Mouse (Mus musculus): ENCODE results near the gene Tpst2. TPM values are rescaled to one million over a fixed set of nuclear protein-coding genes. Genes with fewer than 3 reads are reported as not detected.

The Tpst2 gene
- polyA plus RNA-seq, 1 experiment from 2014 or later, result 60.0 TPM

GRCm38 (mm10) chr5:112284203-112284582 is 7.7 kb downstream of the Tpst2 start:
- Histone ChIP-seq H3K9me3 (replicated peaks) (no peaks in the 10 kb centered on the region), H3K4me3 (replicated peaks) (no peak overlapping the region), H3K9ac (no peak overlapping the region), H3K36me3 (0 out of 2 replicates have a peak, but pooled peaks cover 3% of the 10 kb centered on the region), H3K4me2 (no peak overlapping the region), H3K27ac (peak overlapping the region; percentile 61), H3K27me3 (no peaks in the 10 kb centered on the region), H3K4me1 (peaks cover 88% of the 10 kb centered on the region)
- no peak for ATAC-seq (replicated peaks; ENCODE audit: low FRiP score)
- 76% methylated on average over 7 of the region's 7 CpGs for WGBS

DNA sequence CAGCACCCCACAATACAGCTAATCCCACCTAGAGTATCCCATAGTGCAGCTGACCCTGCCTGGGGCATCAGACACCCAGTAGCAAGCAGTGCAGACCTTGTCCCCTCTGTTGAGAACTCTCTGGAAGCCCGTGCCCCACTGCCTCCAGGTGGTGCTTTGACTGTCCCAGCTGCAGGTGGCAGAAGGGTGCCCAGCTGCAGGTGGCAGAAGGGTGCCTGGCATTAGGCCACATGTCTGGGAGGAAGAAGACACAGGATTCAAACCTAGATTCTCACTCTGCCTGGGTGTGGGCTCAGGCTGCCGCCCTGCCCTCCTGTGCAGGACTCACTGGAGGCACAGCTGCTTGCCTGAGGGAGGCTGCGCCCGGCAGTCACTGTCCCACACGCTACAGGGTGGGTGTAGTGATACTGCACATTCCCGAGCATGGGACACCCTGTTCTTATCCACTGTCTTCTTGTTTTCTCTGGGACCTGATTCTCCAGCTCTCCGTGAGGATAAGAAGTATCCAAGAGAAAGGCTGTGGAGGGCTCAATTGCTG is 9.1 kb downstream of the Tpst2 start:
- Histone ChIP-seq H3K27ac (no peak overlapping the region), H3K27me3 (no peaks in the 10 kb centered on the region), H3K9me3 (replicated peaks) (no peaks in the 10 kb centered on the region), H3K9ac (no peak overlapping the region), H3K4me1 (peaks cover 88% of the 10 kb centered on the region), H3K4me2 (no peak overlapping the region), H3K4me3 (replicated peaks) (no peak overlapping the region), H3K36me3 (0 out of 2 replicates have a peak, but pooled peaks cover 3% of the 10 kb centered on the region)
- no peak for ATAC-seq (replicated peaks; ENCODE audit: low FRiP score)
- WGBS, result 90% methylated on average over 7 of the region's 7 CpGs

- H3K4me1 ChIP-seq, result peaks cover 89% of the 10 kb centered on the region
- no peak for ATAC-seq (replicated peaks; ENCODE audit: low FRiP score)
- H3K4me2 ChIP-seq, result no peak overlapping the region
- no peaks in the 10 kb centered on the region for H3K9me3 ChIP-seq (replicated peaks)
- 72% methylated on average over 2 of the region's 2 CpGs for WGBS
- H3K4me3 ChIP-seq (replicated peaks), result no peak overlapping the region
- H3K27me3 ChIP-seq, result no peaks in the 10 kb centered on the region
- peak overlapping the region; percentile 34; the same call in 1 of the 2 replicates for H3K27ac ChIP-seq
- H3K9ac ChIP-seq, result no peak overlapping the region
- H3K36me3 ChIP-seq, result 0 out of 2 replicates have a peak, but pooled peaks cover 3% of the 10 kb centered on the region
Measured at GRCm38 (mm10) chr5:112286608-112286983, 10.1 kb downstream of the Tpst2 start.

- no peak for ATAC-seq (replicated peaks; ENCODE audit: low FRiP score)
- 67% methylated on average over 11 of the region's 11 CpGs for WGBS
- H3K4me3 ChIP-seq (replicated peaks), result no peak overlapping the region
- H3K4me2 ChIP-seq, result no peak overlapping the region
- H3K36me3 ChIP-seq, result 0 out of 2 replicates have a peak, but pooled peaks cover 3% of the 10 kb centered on the region
- no peaks in the 10 kb centered on the region for H3K27me3 ChIP-seq
- H3K9me3 ChIP-seq (replicated peaks), result no peaks in the 10 kb centered on the region
- H3K9ac ChIP-seq, result no peak overlapping the region
- H3K27ac ChIP-seq, result peak overlapping the region; percentile 34
- peaks cover 89% of the 10 kb centered on the region for H3K4me1 ChIP-seq
Measured at GRCm38 (mm10) chr5:112286984-112287641, 10.6 kb downstream of the Tpst2 start.

- Histone ChIP-seq H3K27me3 (no peaks in the 10 kb centered on the region), H3K4me2 (no peak overlapping the region), H3K9ac (no peak overlapping the region), H3K4me1 (peaks cover 89% of the 10 kb centered on the region), H3K27ac (peak overlapping the region; percentile 34), H3K9me3 (replicated peaks) (no peaks in the 10 kb centered on the region), H3K36me3 (0 out of 2 replicates have a peak, but pooled peaks cover 3% of the 10 kb centered on the region), H3K4me3 (replicated peaks) (no peak overlapping the region)
- ATAC-seq (replicated peaks; ENCODE audit: low FRiP score), result no peak
- WGBS, result 67% methylated on average over 2 of the region's 2 CpGs
Measured at GRCm38 (mm10) chr5:112287652-112288051, 11.2 kb downstream of the Tpst2 start.

- peaks cover 87% of the 10 kb centered on the region for H3K4me1 ChIP-seq
- 71% methylated on average over 9 of the region's 9 CpGs for WGBS
Measured at GRCm38 (mm10) chr5:112288193-112289141, 12.0 kb downstream of the Tpst2 start.

GRCm38 (mm10) chr5:112289236-112289635 is 12.7 kb downstream of the Tpst2 start:
- H3K36me3 ChIP-seq, result 0 out of 2 replicates have a peak, but pooled peaks cover 3% of the 10 kb centered on the region
- peaks cover 88% of the 10 kb centered on the region for H3K4me1 ChIP-seq
- no peak for ATAC-seq (replicated peaks; ENCODE audit: low FRiP score)
- 21% methylated on average over 8 of the region's 8 CpGs for WGBS
- no peaks in the 10 kb centered on the region for H3K9me3 ChIP-seq (replicated peaks)
- H3K4me3 ChIP-seq (replicated peaks), result no peak overlapping the region
- H3K9ac ChIP-seq, result no peak overlapping the region
- H3K4me2 ChIP-seq, result peak overlapping the region; percentile 3; the same call in 1 of the 2 replicates
- no peaks in the 10 kb centered on the region for H3K27me3 ChIP-seq
- H3K27ac ChIP-seq, result no peak overlapping the region

More at GRCm38 (mm10) chr5:112288193-112289141, 12.0 kb downstream of the Tpst2 start:
- H3K9me3 ChIP-seq (replicated peaks), result no peaks in the 10 kb centered on the region
- no peak overlapping the region for H3K27ac ChIP-seq
- H3K4me3 ChIP-seq (replicated peaks), result no peak overlapping the region
- peak overlapping the region; percentile 19 for H3K4me2 ChIP-seq
- ATAC-seq (replicated peaks; ENCODE audit: low FRiP score), result 0 out of 2 replicates have a peak, but pooled peaks have one; percentile 16
- H3K9ac ChIP-seq, result no peak overlapping the region
- H3K27me3 ChIP-seq, result no peaks in the 10 kb centered on the region
- 0 out of 2 replicates have a peak, but pooled peaks cover 3% of the 10 kb centered on the region for H3K36me3 ChIP-seq

DNA sequence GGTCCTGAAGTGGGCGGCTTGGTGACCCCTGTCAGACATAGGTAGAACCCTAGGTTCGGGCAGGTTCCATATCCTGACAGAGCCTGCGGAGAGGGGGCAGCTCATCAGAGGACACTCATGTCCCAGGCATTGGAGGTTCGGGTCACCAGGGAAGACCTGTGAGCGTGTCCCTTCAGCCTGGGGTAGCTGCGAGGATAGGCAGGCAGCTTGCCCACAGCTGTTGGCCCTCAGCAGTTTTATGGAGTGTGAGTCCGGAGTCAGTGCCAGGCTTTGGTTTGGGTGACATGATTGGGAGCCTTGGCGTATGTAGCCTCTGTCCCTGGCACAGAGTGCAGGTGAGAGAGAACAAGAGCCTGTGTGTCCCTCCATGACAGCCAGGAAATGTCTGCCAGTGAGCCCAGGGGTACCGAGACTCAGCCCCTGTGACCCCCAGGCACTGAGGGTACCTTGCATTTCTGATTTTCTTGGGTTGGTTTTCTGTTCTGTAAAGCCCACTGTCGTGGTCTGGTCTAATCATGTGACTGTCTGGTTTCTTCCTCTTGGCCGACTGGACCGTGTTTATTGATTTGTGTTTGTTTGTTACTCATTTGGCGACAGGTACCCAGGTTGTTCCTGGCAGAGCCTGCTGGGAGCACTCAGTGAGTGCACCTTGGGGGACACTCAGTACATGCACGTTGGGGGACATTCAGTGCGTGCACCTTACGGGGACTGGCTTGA is 13.5 kb downstream of the Tpst2 start:
- no peak for ATAC-seq (replicated peaks; ENCODE audit: low FRiP score)
- H3K27me3 ChIP-seq, result no peaks in the 10 kb centered on the region
- 0 out of 2 replicates have a peak, but pooled peaks cover 3% of the 10 kb centered on the region for H3K36me3 ChIP-seq
- no peak overlapping the region for H3K9ac ChIP-seq
- H3K9me3 ChIP-seq (replicated peaks), result no peaks in the 10 kb centered on the region
- WGBS, result 59% methylated on average over 16 of the region's 16 CpGs
- peaks cover 90% of the 10 kb centered on the region for H3K4me1 ChIP-seq
- H3K4me3 ChIP-seq (replicated peaks), result no peak overlapping the region
- no peak overlapping the region for H3K4me2 ChIP-seq
- no peak overlapping the region; the same call in 1 of the 2 replicates for H3K27ac ChIP-seq

- Histone ChIP-seq H3K9me3 (replicated peaks) (no peaks in the 10 kb centered on the region), H3K36me3 (0 out of 2 replicates have a peak, but pooled peaks cover 3% of the 10 kb centered on the region), H3K4me2 (no peak overlapping the region), H3K4me1 (peaks cover 93% of the 10 kb centered on the region), H3K9ac (no peak overlapping the region), H3K27me3 (no peaks in the 10 kb centered on the region), H3K4me3 (replicated peaks) (no peak overlapping the region), H3K27ac (no peak overlapping the region; the same call in 1 of the 2 replicates)
- no peak for ATAC-seq (replicated peaks; ENCODE audit: low FRiP score)
- 77% methylated on average over 8 of the region's 8 CpGs for WGBS
Measured at GRCm38 (mm10) chr5:112290536-112290880, 14.0 kb downstream of the Tpst2 start.

GRCm38 (mm10) chr5:112291866-112292265 is 15.4 kb downstream of the Tpst2 start:
- H3K9me3 ChIP-seq (replicated peaks), result no peaks in the 10 kb centered on the region
- ATAC-seq (replicated peaks; ENCODE audit: low FRiP score), result no peak
- H3K36me3 ChIP-seq, result no peaks in the 10 kb centered on the region
- no peak overlapping the region for H3K27ac ChIP-seq
- H3K9ac ChIP-seq, result no peak overlapping the region
- WGBS, result 69% methylated on average over 5 of the region's 5 CpGs
- no peak overlapping the region for H3K4me2 ChIP-seq
- no peaks in the 10 kb centered on the region for H3K27me3 ChIP-seq
- H3K4me1 ChIP-seq, result peaks cover 95% of the 10 kb centered on the region
- no peak overlapping the region for H3K4me3 ChIP-seq (replicated peaks)

- Histone ChIP-seq H3K4me2 (no peak overlapping the region), H3K9ac (no peak overlapping the region), H3K36me3 (no peaks in the 10 kb centered on the region), H3K27me3 (no peaks in the 10 kb centered on the region), H3K4me1 (peaks cover 93% of the 10 kb centered on the region), H3K27ac (no peak overlapping the region), H3K9me3 (replicated peaks) (no peaks in the 10 kb centered on the region), H3K4me3 (replicated peaks) (no peak overlapping the region)
- WGBS, result 77% methylated on average over 17 of the region's 17 CpGs
- no peak for ATAC-seq (replicated peaks; ENCODE audit: low FRiP score)
Measured at GRCm38 (mm10) chr5:112292343-112292980, 16.0 kb downstream of the Tpst2 start.
